Mouse (Mus musculus) bone marrow macrophage, adult 2 months (primary cell): ENCODE results near the gene March8. TPM values are rescaled to one million over a fixed set of nuclear protein-coding genes. Genes with fewer than 3 reads are reported as not detected.

Experiments used
- H3K27ac ChIP-seq: 2 replicates; pipeline ENCODE4 v1.5.1; 2012; ENCODE audit warnings: low read depth, low read length; ENCODE audit not compliant: insufficient read depth
- H3K4me1 ChIP-seq: 2 replicates; pipeline ENCODE4 v1.6.1; 2012; ENCODE audit warnings: low read length; ENCODE audit not compliant: control insufficient read depth, insufficient read depth
- H3K4me3 ChIP-seq: 2 replicates; pipeline ENCODE4 v1.5.1; 2012; ENCODE audit warnings: mild to moderate bottlenecking, low read length, moderate library complexity; ENCODE audit not compliant: insufficient read depth
- CTCF ChIP-seq: IDR thresholded peaks from 2 replicates; pipeline ENCODE4 v1.5.1; 2012; ENCODE audit warnings: low read depth, mild to moderate bottlenecking, low read length, moderate library complexity
- POLR2A ChIP-seq: IDR thresholded peaks from 2 replicates; pipeline ENCODE4 v1.6.1; 2012; ENCODE audit warnings: mild to moderate bottlenecking, low read depth, low read length, borderline replicate concordance
- polyA plus RNA-seq: library from polyadenylated mRNA; stranded (reverse); fragments of >200 nt; gene quantifications from 2 replicates; pipeline ENCODE4 v1.2.4, GENCODE M21; 2012; ENCODE audit not compliant: missing spikeins, insufficient read depth, insufficient read length

March8 gene
- polyA plus RNA-seq, 1 experiment = 32.1 TPM

DNA sequence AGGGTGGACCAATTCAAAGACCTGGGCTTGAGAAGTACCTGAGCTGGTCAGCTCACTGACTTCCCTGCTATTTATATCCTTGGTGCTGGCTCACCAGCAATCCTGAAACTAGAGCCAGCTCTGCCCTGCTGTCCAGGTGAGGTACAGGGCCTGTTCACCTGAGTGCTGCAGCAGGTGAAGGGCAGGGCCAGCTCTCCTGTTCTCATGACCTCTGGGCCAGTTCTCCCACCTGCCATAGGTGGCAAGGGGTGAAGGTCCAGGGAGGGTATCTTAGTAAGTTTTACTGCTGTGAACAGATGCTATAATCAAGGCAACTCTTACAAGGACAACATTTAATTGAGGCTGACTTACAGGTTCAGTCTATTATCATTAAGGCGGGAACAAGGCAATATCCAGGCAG, 32.0 kb downstream of the March8 start:
- Histone ChIP-seq H3K4me3 (no peak overlapping the region), H3K27ac (no peak overlapping the region), H3K4me1 (peaks cover 13% of the 10 kb centered on the region)
- no peak for TF ChIP-seq CTCF
- TF ChIP-seq POLR2A = no peak

DNA sequence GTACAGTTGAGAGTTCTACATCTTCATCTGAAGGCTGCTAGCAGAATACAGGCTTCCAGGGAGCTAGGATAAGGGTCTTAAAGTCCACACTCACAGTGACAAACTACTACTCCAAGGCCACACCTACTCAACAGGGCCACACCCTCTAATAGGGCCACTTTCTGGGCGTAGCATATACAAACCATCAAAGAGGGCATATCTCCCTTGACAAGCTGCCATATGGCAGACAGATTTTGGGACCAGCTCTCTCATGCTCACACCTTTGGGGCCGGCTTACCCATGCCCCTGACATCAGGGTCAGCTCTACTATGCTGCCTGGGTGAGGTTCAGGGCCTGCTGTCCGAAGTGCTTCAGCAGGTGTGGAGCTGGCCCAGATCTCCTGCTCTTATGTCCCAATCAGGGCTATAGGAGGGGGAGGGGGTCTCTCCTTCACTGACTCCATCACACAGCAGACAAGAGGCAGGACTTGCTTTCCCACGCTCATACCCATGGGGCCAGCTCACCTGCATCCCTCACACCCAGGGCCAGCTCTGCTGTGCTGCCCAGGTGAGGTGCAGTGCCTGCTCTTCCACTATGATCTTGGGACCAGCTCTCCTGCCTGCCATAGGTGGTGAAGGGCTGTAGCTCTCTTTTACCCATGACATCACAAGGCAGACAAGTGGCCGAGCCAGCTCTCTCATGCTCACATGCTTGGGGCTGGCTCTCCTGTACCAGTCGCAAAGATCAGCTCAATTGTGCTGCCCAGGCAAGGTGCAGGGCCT, 32.6 kb downstream of the March8 start:
- TF ChIP-seq CTCF = no peak
- no peak for TF ChIP-seq POLR2A
- Histone ChIP-seq H3K27ac (no peak overlapping the region), H3K4me3 (no peak overlapping the region), H3K4me1 (peaks cover 14% of the 10 kb centered on the region)

DNA sequence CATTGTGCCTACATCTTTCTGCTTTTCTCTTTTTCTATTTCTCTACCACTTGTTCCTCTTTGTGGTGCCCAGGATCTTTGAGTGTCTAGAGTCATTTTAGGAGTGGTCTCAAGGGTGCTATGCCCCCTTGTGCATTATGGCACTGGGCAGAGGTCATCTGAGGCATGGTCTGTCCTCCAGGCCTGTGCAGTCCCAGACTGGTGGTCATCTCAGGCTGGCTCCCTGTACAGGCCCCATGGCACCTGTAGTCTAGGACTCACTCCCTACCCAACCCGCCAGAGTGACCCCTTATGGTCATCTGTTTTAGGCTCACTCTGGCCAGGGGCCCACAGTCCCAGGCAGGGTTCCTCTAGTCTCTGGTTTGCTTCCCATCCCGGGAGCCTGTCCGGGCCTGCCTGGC, 33.7 kb downstream of the March8 start:
- Histone ChIP-seq H3K27ac (no peak overlapping the region), H3K4me1 (peaks cover 14% of the 10 kb centered on the region)
- no peak for TF ChIP-seq CTCF
- no peak for TF ChIP-seq POLR2A

DNA sequence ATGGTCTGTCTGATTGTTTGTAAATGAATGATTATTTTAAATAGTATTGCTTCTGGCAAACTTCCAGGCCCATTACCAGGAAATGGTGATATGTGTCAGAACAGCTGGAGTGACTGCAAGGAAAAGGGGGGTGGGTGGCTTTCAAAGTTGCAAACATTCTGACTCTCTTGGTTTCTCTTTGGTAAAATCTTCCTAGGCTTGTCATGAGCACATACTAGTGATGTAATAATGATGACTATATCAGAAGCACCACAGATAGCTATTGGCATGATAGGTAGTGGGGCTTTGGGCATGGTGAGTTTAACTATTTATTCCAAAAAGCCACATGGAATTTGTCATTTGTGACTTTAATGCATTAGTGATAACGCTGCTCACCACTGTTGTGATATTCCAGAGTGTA, 36.3 kb downstream of the March8 start:
- Histone ChIP-seq H3K4me3 (no peak overlapping the region), H3K27ac (no peak overlapping the region), H3K4me1 (peaks cover 14% of the 10 kb centered on the region)
- TF ChIP-seq POLR2A (no peak), CTCF (no peak)

More for the DNA sequence above, 33.7 kb downstream of the March8 start:
- no peak overlapping the region for H3K4me3 ChIP-seq

DNA sequence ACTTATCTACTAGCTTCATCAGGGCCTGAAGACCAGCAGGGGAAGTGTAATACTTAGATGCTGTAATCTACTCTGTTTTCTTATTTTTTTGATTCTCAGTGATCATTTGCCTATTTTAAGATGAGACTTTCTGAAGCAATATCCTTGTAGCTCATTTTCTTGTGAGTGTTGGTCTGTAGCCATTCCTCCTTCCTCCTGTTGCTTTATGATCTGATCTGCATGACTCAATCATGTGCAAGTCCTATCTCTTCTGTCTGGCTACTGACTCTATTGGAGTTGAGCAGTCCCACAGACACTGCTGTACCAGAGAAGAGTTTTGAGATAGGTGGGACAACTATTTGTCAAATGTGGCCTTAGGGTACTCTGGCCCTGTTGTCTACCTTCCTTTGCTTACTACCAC, 36.8 kb downstream of the March8 start:
- Histone ChIP-seq H3K27ac (no peak overlapping the region), H3K4me1 (peaks cover 18% of the 10 kb centered on the region), H3K4me3 (no peak overlapping the region)
- no peak for TF ChIP-seq CTCF
- no peak for TF ChIP-seq POLR2A

DNA sequence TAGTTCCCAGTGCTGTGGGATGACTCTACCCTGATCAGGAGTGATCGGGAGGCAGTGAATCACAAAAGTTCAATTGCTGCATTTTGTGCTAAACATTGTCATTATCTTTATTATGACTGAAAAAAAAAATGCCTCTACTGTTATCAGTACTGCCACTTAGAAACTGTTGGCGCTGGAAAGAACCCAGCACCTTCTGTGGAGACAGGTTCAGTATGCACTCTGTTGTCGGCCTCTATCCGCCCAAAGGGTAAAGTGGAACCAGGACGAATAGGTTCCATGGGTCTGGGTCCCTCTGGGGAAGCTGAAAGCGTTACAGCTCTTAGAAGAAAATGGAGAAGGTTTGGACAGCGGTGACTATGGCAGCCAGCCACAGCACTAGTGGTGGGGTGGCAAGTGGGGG, 41.1 kb downstream of the March8 start:
- TF ChIP-seq CTCF (no peak), POLR2A (no peak)
- Histone ChIP-seq H3K4me3 (no peak overlapping the region), H3K4me1 (peaks cover 32% of the 10 kb centered on the region), H3K27ac (no peak overlapping the region)

DNA sequence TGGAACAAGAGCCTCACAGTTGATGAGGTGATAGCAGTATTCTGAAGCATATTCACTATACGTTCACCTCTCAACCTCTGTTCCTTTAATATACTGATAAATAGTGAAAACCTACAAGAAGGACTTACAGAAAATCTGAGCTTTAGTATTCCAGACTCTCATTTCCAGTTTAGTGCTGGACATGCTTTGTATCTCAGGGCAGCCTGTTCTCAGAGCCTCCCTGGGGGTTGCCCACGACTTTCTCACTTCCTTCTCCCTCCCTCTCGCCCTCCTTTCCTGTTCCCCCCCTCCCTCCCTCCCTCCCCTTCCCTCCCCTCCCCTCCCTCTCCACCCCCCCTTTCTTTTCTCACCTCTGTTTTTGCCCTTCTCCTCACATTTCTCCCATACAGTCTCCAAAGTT, 42.3 kb downstream of the March8 start:
- Histone ChIP-seq H3K4me1 (peaks cover 25% of the 10 kb centered on the region), H3K4me3 (no peak overlapping the region), H3K27ac (no peak overlapping the region)
- TF ChIP-seq POLR2A (no peak), CTCF (no peak)

DNA sequence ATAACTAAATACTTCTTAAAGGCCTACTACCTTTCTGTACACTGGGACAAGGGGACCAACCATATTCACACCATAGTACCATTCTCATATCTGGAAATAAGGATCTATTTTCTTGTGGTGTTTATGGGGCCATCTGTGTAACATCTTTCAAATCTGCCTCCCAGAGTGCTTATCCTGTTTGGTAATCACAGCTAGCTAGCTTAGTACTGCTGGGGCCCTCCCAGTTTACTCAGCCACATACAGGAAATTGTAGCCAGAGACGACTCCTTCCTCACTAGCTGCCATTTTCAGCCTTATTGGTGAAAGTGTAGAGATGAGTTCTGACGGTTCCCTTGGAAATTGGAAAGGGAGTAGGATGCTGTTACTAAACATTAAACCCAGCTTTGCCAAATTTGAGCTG, 43.8 kb downstream of the March8 start:
- H3K4me1 ChIP-seq = peaks cover 32% of the 10 kb centered on the region

DNA sequence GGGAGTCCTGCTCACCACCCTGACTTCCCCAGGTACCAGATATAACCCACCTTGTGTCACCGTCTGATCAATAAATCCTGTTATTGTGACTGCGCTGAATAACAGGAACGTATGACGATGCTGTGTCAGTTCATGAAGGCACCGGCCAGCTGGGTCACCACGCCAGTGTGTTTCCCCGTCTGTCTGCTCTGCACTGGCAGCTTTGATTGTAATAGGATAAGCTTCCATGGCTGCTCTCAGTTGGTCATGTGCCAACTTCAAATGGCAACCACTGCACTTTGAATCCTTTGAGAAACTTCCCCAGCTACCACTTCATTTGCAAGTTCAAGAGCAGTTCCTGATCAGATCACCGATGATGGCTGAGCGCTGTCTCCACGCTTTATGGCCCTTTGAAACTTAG, 45.8 kb downstream of the March8 start:
- peaks cover 32% of the 10 kb centered on the region for H3K4me1 ChIP-seq

More for the DNA sequence above, 43.8 kb downstream of the March8 start:
- TF ChIP-seq POLR2A (no peak), CTCF (no peak)
- no peak overlapping the region for H3K27ac ChIP-seq
- H3K4me3 ChIP-seq = no peak overlapping the region

DNA sequence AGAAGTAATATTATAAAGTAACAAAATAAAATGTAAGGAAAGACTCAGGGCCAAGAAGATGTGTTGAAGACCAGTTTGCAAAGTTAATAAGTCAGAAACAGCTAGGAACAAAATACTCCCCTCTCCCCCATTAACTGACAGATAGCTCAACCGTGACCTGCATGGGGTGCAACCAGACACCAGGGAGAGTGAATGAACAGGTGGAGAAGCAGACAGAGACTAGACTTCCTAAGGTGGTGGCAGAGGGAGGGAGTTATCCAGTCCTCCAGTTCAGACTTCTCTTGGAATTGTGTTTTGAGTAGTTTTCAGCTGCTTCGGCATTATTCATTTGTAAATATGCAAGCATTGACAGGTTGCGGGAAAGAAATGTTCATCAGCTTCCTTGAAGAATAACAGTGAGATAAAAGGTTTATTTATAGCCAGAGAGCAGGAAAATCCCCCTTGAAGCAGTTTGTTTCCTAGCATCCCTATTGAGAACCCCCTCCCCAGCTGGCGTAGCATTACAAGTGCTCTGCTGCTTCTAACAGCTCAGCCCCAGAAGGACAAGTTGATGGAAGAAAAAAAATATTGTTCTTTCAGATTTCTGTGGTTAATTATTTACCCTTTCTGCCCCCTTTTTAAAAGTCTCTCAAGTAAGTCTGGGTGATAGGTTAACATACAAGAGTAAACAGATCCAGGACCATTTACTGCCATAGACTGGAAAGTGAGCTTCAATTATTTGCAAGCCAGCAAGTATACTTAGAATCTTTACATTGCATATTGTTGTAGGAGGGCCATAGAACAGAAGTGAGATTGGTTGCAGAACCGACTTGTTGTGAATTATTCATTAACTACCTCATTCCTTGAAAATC, 47.6 kb downstream of the March8 start:
- Histone ChIP-seq H3K4me3 (no peak overlapping the region), H3K4me1 (peaks cover 29% of the 10 kb centered on the region), H3K27ac (no peak overlapping the region)
- no peak for TF ChIP-seq CTCF
- TF ChIP-seq POLR2A = no peak

More for the DNA sequence above, 45.8 kb downstream of the March8 start:
- H3K27ac ChIP-seq = no peak overlapping the region
- no peak for TF ChIP-seq CTCF
- TF ChIP-seq POLR2A = no peak
- no peak overlapping the region for H3K4me3 ChIP-seq
